Mouse (Mus musculus) embryonic facial prominence, embryonic 14.5 days (tissue): ENCODE data around the gene Aldh2. TPM values are rescaled to one million over a fixed set of nuclear protein-coding genes. Genes with fewer than 3 reads are reported as not detected.
"Not testable (repeated sequence)": the region's sequence is repeated elsewhere in the genome, so short reads cannot be mapped to it uniquely, and the experiment has no call there.

Experiments used
- ATAC-seq: fragments of 200-750 bp; cut with Nextera tagmentation; 2 replicates; pipeline ENCODE4 v1.8.0; 2017; ENCODE audit warnings: low read depth, moderate number of reproducible peaks, moderate TSS enrichment
- DNase-seq: peaks from one replicate; pipeline ENCODE4 v3.0.0-alpha.2; 2015; ENCODE audit warnings: low spot score
- H3K27ac ChIP-seq: fragments of 300-500 bp; sonication (generic); replicated peaks from 2 replicates; pipeline ENCODE4 v1.5.1; 2014; ENCODE audit warnings: low read depth, mild to moderate bottlenecking, low read length, moderate library complexity
- H3K27me3 ChIP-seq: fragments of 300-500 bp; sonication (generic); replicated peaks from 2 replicates; pipeline ENCODE4 v1.6.1; 2014; ENCODE audit warnings: low read length; ENCODE audit not compliant: control insufficient read depth, insufficient read depth
- H3K36me3 ChIP-seq: fragments of 300-500 bp; sonication (generic); 2 replicates; pipeline ENCODE4 v1.6.1; 2014; ENCODE audit warnings: low read length, mixed read lengths; ENCODE audit not compliant: control insufficient read depth, insufficient read depth
- H3K4me1 ChIP-seq: fragments of 300-500 bp; sonication (generic); 2 replicates; pipeline ENCODE4 v1.6.1; 2014; ENCODE audit warnings: antibody characterized with exemption, low read length; ENCODE audit not compliant: control insufficient read depth, insufficient read depth
- H3K4me2 ChIP-seq: fragments of 300-500 bp; sonication (generic); 2 replicates; pipeline ENCODE4 v1.6.1; 2014; ENCODE audit warnings: low read depth, mild to moderate bottlenecking, low read length, moderate library complexity, mixed read lengths
- H3K4me3 ChIP-seq: fragments of 300-500 bp; sonication (generic); 2 replicates; pipeline ENCODE4 v1.5.1; 2014; ENCODE audit warnings: low read depth, mild to moderate bottlenecking, low read length
- H3K9ac ChIP-seq: fragments of 300-500 bp; sonication (generic); 2 replicates; pipeline ENCODE4 v1.6.1; 2014; ENCODE audit warnings: low read depth, mild to moderate bottlenecking, low read length, moderate library complexity, mixed read lengths
- H3K9me3 ChIP-seq: fragments of 300-500 bp; sonication (generic); 2 replicates; pipeline ENCODE4 v1.6.1; 2016; ENCODE audit warnings: low read length; ENCODE audit not compliant: control insufficient read depth
- WGBS: fragments of 180-500 bp; shearing (Covaris S2); extraction: QIAGEN DNeasy Blood & Tissue Kit; methylation state at CpG from one replicate; pipeline ENCODE4 v1.1.7; 2014; 5-methylcytosine and 5-hydroxymethylcytosine counted together
- polyA plus RNA-seq: library from polyadenylated mRNA; unstranded; fragments of >200 nt; fragmentation: Nextera tagmentation; extraction: Ambion mirVana; gene quantifications from 2 replicates; pipeline ENCODE4 v1.2.1, GENCODE M21; 2014

The Aldh2 gene
- polyA plus RNA-seq, 1 experiment from 2014 or later = 87.8 TPM

GRCm38 (mm10) chr5:121535116-121535515, 58.5 kb downstream of the Aldh2 start:
- no peak for ATAC-seq
- WGBS = 80% methylated on average over 3 of the region's 3 CpGs

GRCm38 (mm10) chr5:121534521-121534920, 59.1 kb downstream of the Aldh2 start:
- H3K27me3 ChIP-seq = no peaks in the 10 kb centered on the region

More at GRCm38 (mm10) chr5:121535116-121535515, 58.5 kb downstream of the Aldh2 start:
- no peak for DNase-seq
- H3K9ac ChIP-seq = no peak overlapping the region
- no peak overlapping the region for H3K4me2 ChIP-seq
- no peaks in the 10 kb centered on the region for H3K4me1 ChIP-seq
- no peaks in the 10 kb centered on the region for H3K27me3 ChIP-seq
- H3K9me3 ChIP-seq = no peaks in the 10 kb centered on the region
- H3K36me3 ChIP-seq = peaks cover 85% of the 10 kb centered on the region
- no peak overlapping the region for H3K4me3 ChIP-seq
- no peak overlapping the region for H3K27ac ChIP-seq

GRCm38 (mm10) chr5:121526961-121527360, 66.7 kb downstream of the Aldh2 start:
- H3K4me2 ChIP-seq = no peak overlapping the region
- ATAC-seq = no peak
- no peak overlapping the region for H3K27ac ChIP-seq
- no peaks in the 10 kb centered on the region for H3K27me3 ChIP-seq
- no peaks in the 10 kb centered on the region for H3K9me3 ChIP-seq
- no peak overlapping the region for H3K4me3 ChIP-seq
- no peak overlapping the region for H3K9ac ChIP-seq
- peaks cover 87% of the 10 kb centered on the region for H3K36me3 ChIP-seq
- 79% methylated on average over 8 of the region's 8 CpGs for WGBS
- no peaks in the 10 kb centered on the region for H3K4me1 ChIP-seq
- no peak for DNase-seq

More at GRCm38 (mm10) chr5:121534521-121534920, 59.1 kb downstream of the Aldh2 start:
- no peaks in the 10 kb centered on the region for H3K4me1 ChIP-seq
- WGBS = 96% methylated on average over 5 of the region's 5 CpGs
- H3K27ac ChIP-seq = no peak overlapping the region
- DNase-seq = no peak
- no peak overlapping the region for H3K4me2 ChIP-seq
- peaks cover 89% of the 10 kb centered on the region for H3K36me3 ChIP-seq
- no peak for ATAC-seq
- no peak overlapping the region for H3K4me3 ChIP-seq
- no peak overlapping the region for H3K9ac ChIP-seq
- no peaks in the 10 kb centered on the region for H3K9me3 ChIP-seq

- H3K4me3 ChIP-seq = no peak overlapping the region
- H3K9me3 ChIP-seq = no peaks in the 10 kb centered on the region
- H3K9ac ChIP-seq = no peak overlapping the region
- 93% methylated on average over 7 of the region's 7 CpGs for WGBS
- ATAC-seq = no peak
- H3K4me1 ChIP-seq = no peaks in the 10 kb centered on the region
- DNase-seq = no peak
- peaks cover 86% of the 10 kb centered on the region for H3K36me3 ChIP-seq
- H3K4me2 ChIP-seq = no peak overlapping the region
- H3K27me3 ChIP-seq = no peaks in the 10 kb centered on the region
- no peak overlapping the region for H3K27ac ChIP-seq
These were observed 67.1 kb downstream of the Aldh2 start for GRCm38 (mm10) chr5:121526526-121526925.

- 75% methylated on average over 14 of the region's 14 CpGs for WGBS
These were observed 67.7 kb downstream of the Aldh2 start for GRCm38 (mm10) chr5:121525774-121526450.

GRCm38 (mm10) chr5:121519758-121520157, 73.9 kb downstream of the Aldh2 start:
- 94% methylated on average over 9 of the region's 17 CpGs for WGBS
- not testable (repeated sequence) for H3K4me3 ChIP-seq, H3K4me1 ChIP-seq, H3K9ac ChIP-seq, DNase-seq, H3K27ac ChIP-seq, H3K9me3 ChIP-seq, ATAC-seq, H3K4me2 ChIP-seq, H3K27me3 ChIP-seq
- peaks cover 51% of the 10 kb centered on the region for H3K36me3 ChIP-seq

More at GRCm38 (mm10) chr5:121525774-121526450, 67.7 kb downstream of the Aldh2 start:
- no peaks in the 10 kb centered on the region for H3K9me3 ChIP-seq
- peaks cover 86% of the 10 kb centered on the region for H3K36me3 ChIP-seq
- no peak overlapping the region for H3K27ac ChIP-seq
- DNase-seq (no peak), ATAC-seq (no peak)
- H3K4me3 ChIP-seq = no peak overlapping the region
- H3K4me2 ChIP-seq = no peak overlapping the region
- H3K27me3 ChIP-seq = no peaks in the 10 kb centered on the region
- no peaks in the 10 kb centered on the region for H3K4me1 ChIP-seq
- no peak overlapping the region for H3K9ac ChIP-seq

GRCm38 (mm10) chr5:121518983-121519382, 74.6 kb downstream of the Aldh2 start:
- no peak overlapping the region for H3K4me3 ChIP-seq
- H3K4me1 ChIP-seq = no peaks in the 10 kb centered on the region
- H3K27me3 ChIP-seq = no peaks in the 10 kb centered on the region
- H3K9me3 ChIP-seq = no peaks in the 10 kb centered on the region
- no peak overlapping the region for H3K9ac ChIP-seq
- H3K27ac ChIP-seq = no peak overlapping the region
- no peak for DNase-seq
- no peak for ATAC-seq
- H3K4me2 ChIP-seq = no peak overlapping the region
- H3K36me3 ChIP-seq = peaks cover 43% of the 10 kb centered on the region
- 89% methylated on average over 9 of the region's 9 CpGs for WGBS
